Mouse (Mus musculus) megakaryocyte-erythroid progenitor cell, adult 5 weeks (primary cell): ENCODE measurements around the gene Pask. TPM values are rescaled to one million over a fixed set of nuclear protein-coding genes. Genes with fewer than 3 reads are reported as not detected.

Source experiments
- polyA plus RNA-seq: library from polyadenylated mRNA; stranded (reverse); fragments of >175 nt; gene quantifications from 2 replicates; pipeline ENCODE4 v1.2.3, GENCODE M21; 2012

Gene Pask
- 4.1 and 5.1 TPM in 2 replicates for polyA plus RNA-seq

GRCm38 (mm10) chr1:93342648-93343503, at the start of gene Pask, which contains the start of gene Ppp1r7:
Gene Pask, minus strand, starts transcription at chr1:93343482.
Gene Ppp1r7, plus strand, starts transcription at chr1:93342854.

GRCm38 (mm10) chr1:93373665-93374064, 30.4 kb upstream of the Pask start, which contains the start of gene Ano7:
Gene Ano7, plus strand, starts transcription at chr1:93373930.

GRCm38 (mm10) chr1:93305581-93306337, 37.5 kb downstream of the Pask start, which contains the start of gene Mterf4:
Gene Mterf4, minus strand, starts transcription at chr1:93305915.

Other genes with a start within 250 kb of the Pask start
- 0.03 and 0.05 TPM in 2 replicates for gene Kif1a, start 241.5 kb downstream of the Pask start, polyA plus RNA-seq
- not detected in 2 replicates for gene Agxt, start 208.2 kb downstream of the Pask start, polyA plus RNA-seq
- gene 2310007B03Rik, start 182.5 kb downstream of the Pask start, polyA plus RNA-seq = not detected in 2 replicates
- gene Crocc2, start 174.8 kb downstream of the Pask start, polyA plus RNA-seq = not detected in 2 replicates
- gene Sned1, start 107.6 kb downstream of the Pask start, polyA plus RNA-seq = 0.29 and 0.32 TPM in 2 replicates
- 3.1 and 3.4 TPM in 2 replicates for gene Mterf4, start 37.6 kb downstream of the Pask start, polyA plus RNA-seq
- 16.4 and 21.4 TPM in 2 replicates for gene Ppp1r7, start 628 bp downstream of the Pask start, polyA plus RNA-seq
- gene Ano7, start 30.4 kb upstream of the Pask start, polyA plus RNA-seq = 0.01 and 0.03 TPM in 2 replicates
- gene Hdlbp, start 135.3 kb upstream of the Pask start, polyA plus RNA-seq = 38.1 and 39.8 TPM in 2 replicates
- 0.44 and 0.47 TPM in 2 replicates for gene Farp2, start 168.6 kb upstream of the Pask start, polyA plus RNA-seq